Mouse (Mus musculus): ENCODE measurements around the gene Senp8.
A peak's percentile ranks its signal among the peaks of the same experiment; 100 is the strongest.
"Not testable (repeated sequence)": the region's sequence is repeated elsewhere in the genome, so short reads cannot be mapped to it uniquely, and the experiment has no call there.

Gene Senp8

GRCm38 (mm10) chr9:59750267-59751065 is at the start of gene Senp8, which contains the start of gene Myo9a:
Senp8 (minus strand) TSS chr9:59750710.
Myo9a (plus strand) TSS chr9:59750896.
- peak; percentile 100 for DNase-seq

DNA sequence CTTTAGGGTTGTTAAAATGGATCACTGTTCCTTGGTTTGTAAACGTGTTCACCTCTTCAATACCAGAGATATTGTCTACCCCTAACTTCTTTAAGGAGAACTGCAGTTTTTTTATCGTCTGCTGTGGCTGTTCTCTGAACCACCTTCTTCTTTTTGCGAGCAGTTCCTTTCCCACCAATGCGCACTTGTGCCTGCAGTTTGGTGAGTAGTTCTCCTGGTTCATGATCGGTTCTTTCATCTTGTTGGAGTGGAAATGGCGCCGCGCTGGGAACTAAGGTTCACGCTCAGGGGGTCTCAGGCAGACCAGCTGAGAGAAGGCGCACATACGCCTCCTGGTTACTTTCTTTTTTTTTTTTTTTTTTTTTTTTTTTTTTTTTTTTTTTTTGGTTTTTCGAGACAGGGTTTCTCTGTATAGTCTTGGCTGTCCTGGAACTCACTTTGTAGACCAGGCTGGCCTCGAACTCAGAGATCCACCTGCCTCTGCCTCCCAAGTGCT is 16.5 kb upstream of the Senp8 start:
- not testable (repeated sequence) for DNase-seq

- no peak for DNase-seq
Measured at GRCm38 (mm10) chr9:59760515-59760914, 10.0 kb upstream of the Senp8 start.

GRCm38 (mm10) chr9:59757016-59757415 is 6.5 kb upstream of the Senp8 start:
- DNase-seq, result not testable (repeated sequence)

DNA sequence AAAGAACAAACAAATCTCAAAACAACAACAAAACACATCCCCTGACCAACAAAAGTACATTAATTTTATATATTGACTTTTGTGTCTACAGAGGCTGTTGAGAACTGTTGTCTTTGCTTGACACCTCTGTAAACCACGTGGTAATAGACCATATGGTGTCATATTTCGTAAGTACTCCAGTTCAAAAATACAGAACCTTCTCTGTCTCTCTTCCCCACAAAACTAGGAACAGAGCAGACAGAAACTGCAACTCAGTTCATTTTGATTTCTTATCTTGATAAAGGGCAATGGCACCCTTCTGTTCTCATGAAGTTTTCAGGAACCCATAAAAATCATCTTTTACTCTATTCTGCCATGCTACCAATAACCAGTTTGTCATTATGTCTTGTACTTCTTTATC is 4.7 kb upstream of the Senp8 start:
- no peak for DNase-seq

DNA sequence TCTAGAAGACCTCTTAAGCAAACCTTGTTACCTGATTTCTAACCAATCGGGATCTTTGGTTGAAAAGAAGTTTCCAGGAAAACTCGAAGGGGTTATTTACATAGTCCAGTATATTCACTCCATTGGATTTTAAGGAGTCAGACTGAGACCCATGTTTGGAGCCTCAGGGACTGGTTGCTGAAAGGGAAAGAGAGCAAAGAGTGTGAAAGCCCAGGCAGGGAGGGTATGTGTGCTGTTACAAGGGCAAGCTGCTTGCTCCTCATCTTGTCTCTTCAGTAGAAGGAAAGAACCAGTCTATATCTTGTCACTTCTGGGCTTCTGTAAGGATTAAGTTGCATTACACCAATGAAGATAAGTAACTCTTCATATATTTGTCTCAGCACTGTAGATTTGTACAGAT is 1.5 kb upstream of the Senp8 start:
- DNase-seq, result peak; percentile 11

DNA sequence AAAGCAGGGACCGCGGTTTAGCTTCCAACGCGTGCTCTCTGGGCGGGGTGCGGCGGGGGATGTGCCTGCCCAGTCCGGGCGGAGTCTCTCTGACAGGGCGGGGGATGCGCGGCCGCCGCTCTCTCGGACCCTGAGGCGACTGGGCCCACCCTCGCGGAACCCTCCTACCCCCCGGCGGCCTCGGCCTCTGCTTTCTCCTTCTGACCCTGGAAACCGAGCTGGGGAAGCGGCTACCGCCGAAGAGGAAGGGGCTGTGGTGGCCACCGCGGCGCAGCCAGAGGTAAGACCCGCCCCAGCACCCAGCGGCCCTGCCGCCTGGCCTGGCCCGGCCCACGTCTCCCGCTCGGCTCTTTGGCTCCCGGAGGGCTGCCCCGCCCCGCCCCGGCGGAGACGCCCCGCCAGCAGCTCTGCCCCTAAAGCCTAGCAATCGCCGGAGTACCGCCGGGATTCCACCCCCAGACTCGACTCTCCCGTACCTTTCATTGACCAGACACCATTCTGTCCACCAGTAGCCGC is 614 bp upstream of the Senp8 start:
- DNase-seq, result peak; percentile 90

DNA sequence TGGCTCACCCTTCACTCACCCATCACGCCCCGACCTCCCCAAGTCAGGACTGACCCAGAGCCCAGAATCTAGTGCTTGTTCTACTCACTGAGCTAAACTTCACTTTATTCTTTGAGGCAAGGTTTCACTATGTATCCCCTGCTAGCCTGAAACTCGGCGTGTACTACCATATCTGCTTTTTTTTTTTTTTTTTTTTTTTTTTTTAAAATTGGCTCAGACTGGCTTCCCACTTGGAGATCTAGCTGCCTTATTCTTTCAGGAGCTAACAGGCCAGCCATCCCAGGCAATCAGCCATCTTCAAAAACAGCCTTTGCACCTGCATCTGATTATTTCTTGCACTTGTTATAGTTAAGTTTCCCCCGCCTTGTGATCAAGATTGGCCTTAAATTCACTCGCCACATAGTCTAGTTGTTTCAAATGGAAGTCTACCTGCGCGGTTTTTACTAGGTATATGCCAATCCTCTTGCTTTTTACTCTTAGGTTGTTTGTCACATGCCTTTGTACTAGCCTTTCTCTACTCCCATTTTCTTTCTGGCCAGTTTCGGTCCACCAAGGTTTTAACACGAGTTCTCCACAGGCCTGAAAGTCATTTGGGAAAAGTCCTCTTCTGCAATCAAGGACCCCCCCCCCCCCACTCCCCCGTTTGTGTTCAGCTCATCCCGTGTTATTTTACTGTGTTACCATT is 787 bp downstream of the Senp8 start:
- DNase-seq, result no peak

- DNase-seq, result peak; percentile 25
Measured at GRCm38 (mm10) chr9:59748969-59749368, 1.5 kb downstream of the Senp8 start.

DNA sequence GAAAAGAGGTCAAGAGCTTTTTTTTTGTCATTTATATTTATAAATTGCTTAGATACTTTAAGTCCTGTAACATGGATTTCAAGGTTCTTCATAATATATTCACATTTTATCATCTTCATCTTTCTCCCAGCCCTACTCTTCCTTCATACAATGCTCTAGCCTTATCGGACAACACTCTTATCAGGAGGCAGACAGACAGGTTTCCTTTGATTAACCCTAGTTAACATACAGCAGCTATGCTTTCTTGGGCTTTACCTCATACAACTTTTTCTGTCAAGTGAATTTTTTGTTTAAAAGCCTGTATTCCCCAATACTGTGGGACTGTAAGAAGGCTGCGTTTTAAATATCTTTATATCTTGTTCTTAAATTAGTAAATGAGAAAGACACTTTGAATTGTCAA is 2.1 kb downstream of the Senp8 start:
- no peak for DNase-seq

DNA sequence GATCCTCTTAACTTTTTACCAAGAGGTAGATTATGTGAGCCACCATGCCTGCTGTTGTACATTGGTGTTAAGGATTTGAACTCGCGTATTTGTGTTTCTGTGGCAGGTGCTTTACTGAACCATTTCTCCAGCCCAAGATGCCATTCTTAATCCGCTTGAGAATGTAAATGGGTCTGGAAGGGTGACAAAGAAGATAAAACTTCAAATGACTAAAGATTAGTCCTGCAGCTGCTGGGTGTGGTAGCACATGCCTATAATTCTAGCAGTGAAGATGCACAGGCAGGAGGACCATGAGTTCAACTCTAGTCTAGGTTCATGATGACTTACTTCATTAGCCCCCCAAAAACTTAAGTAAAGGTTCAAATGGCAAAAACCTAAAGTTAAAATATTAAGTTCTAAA is 6.6 kb downstream of the Senp8 start:
- DNase-seq, result no peak

- no peak for DNase-seq
Measured at GRCm38 (mm10) chr9:59740593-59740992, 9.9 kb downstream of the Senp8 start.

GRCm38 (mm10) chr9:59735394-59735793 is 15.1 kb downstream of the Senp8 start:
- DNase-seq, result no peak

GRCm38 (mm10) chr9:59733075-59733474 is 17.4 kb downstream of the Senp8 start:
- DNase-seq, result no peak

DNA sequence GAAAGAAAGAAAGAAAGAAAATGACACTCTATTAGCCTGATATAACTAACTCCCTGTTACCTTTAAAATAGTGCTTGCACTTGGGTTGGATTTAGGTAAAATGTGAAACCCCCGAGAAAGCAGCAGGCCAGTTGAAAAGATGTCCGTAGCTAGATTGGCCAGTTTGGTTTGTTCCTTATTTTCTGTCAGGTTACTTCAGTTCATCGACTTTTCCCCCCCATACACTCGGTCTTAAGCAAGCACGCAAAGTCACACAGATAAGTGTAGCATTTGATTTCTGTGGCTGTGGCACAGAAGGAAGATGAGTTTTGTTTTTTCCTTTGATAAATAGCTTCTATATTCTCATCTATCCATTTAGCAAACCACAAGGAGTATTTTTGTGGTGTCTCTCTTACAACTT is 19.4 kb downstream of the Senp8 start:
- DNase-seq, result no peak

DNA sequence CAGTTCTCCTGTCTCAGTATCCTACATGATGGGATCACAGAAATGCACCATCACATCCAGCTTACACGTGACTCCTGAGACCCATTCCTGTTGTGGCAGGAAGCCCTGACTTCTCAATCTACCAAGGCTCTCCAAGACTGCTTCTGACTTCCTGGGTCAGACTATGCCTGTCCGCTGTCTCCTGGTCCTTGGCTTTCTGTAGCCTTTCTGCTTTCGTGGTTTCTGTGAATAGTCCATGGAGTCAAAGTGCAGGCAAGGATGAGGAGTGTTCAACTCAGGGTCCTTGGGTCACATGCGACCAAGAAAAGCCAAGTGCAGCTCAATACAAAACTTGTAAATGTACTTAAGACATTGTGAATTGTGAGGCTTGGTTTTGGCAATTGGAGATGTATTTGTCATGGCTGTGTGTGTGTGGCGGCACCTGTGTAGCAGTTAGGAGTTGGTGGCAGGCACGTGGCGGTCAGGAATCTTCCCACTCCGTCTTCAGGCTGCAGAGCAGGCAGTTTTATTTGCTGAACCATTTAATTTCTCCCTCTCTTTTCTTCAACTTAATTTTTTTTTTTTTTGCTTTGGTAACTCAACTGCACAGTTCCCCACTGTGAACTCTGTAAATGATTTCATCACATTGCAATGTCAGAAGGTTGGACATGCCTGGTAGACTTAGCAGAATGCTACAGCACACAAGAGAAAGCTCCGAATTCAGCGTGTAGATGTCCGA is 22.8 kb downstream of the Senp8 start:
- DNase-seq, result no peak

DNA sequence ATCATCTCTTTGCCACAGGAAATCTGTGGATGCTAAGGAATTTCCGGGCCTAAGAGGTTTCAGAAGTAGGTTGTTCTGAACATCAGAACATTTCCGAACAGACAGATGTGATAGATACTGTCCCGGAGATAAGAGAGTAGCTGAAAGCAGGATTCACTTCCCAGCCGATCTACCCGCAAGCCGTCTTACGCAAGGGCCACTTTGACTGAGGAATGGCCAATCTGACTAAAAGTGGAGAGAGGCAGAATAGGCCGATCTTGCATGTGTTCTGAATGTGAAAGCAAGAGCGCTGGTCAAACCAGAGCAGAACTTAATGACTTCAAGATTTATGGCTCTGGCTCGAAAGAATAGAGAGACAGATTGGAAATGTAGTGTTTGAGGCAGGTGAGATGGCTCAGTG is 25.0 kb downstream of the Senp8 start:
- DNase-seq, result no peak

DNA sequence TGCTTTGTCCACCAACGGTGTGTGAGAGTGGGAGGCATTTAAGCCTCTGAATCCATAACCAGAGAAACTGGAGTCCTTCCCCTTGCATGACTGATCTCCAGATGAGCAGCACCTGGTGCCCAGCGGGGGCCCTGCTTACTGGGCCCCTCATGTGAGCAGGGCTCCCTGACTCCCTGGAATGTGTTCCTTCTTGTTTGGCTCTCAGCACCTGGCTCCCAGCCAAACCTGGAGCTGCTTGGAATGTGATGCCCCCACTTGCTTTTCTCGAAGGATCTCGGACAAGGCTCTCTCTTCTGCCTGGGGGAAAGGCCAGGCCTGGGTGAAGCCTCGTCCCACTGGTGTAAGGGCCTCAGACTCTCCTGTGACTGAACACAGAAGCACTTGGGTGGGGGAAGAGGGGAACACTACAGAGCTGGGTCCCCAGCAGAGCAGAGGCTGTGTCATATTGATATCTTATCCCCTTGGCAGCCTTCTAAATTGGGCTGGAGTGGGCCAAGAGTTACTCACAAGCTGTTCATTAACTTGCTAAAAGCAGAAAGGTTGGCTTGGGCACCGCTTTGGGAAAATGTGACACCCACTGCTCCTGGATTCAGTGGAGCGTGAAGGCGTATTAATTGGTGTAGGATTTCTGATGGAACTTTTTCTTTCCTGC is 26.6 kb downstream of the Senp8 start:
- DNase-seq, result peak; percentile 53

- DNase-seq, result peak; percentile 78
Measured at GRCm38 (mm10) chr9:59723096-59723657, 27.3 kb downstream of the Senp8 start.

- DNase-seq, result no peak
Measured at GRCm38 (mm10) chr9:59721144-59721543, 29.4 kb downstream of the Senp8 start.

GRCm38 (mm10) chr9:59718237-59718636 is 32.3 kb downstream of the Senp8 start:
- DNase-seq, result peak; percentile 44

GRCm38 (mm10) chr9:59716275-59716898 is 34.1 kb downstream of the Senp8 start:
- no peak for DNase-seq
